Comparison of ENCODE assay signal across 18 mouse cellular contexts in genomic region chr16:20106996-20107395, GRCm38 (mm10).
"Had no signal": no experiment of that assay in that cellular context is flagged by ENCODE, and none has a peak within 500 bp of the region (broad histone marks: within the 10 kb centered on the region; RNA-seq: fewer than 3 reads in every experiment).

No protein-coding gene starts in this region.

- ATAC-seq: midbrain, embryonic 16.5 days had no signal

- H3K4me1 ChIP-seq: midbrain, embryonic 10.5 days; midbrain, embryonic 12.5 days had no signal

- DNase-seq: lung, embryonic 14.5 days; lung, postnatal 10 days; lung, postnatal 4 days; midbrain, embryonic 14.5 days; retina, postnatal 1 day; right cerebral cortex, adult 18-20 months; right cerebral cortex, postnatal 25 days; right cerebral cortex, postnatal 4 days; spleen, adult 18-20 months; thymus, adult 2 months; thymus, postnatal 25 days; thymus, postnatal 4 days had no signal

- H3K4me3 ChIP-seq: midbrain, embryonic 10.5 days; midbrain, embryonic 12.5 days; myocyte; neural tube, embryonic 13.5 days; neural tube, embryonic 15.5 days had no signal

- H3K27me3 ChIP-seq: midbrain, embryonic 12.5 days; neural tube, embryonic 13.5 days; neural tube, embryonic 15.5 days had no signal

- H3K9ac ChIP-seq: lung, embryonic 14.5 days; midbrain, embryonic 12.5 days; neural tube, embryonic 13.5 days; neural tube, embryonic 15.5 days had no signal

- H3K4me2 ChIP-seq: lung, embryonic 14.5 days; midbrain, embryonic 12.5 days; neural tube, embryonic 13.5 days; neural tube, embryonic 15.5 days had no signal

- H3K27ac ChIP-seq: midbrain, embryonic 10.5 days; midbrain, embryonic 12.5 days; neural tube, embryonic 13.5 days; neural tube, embryonic 15.5 days had no signal
